Mouse (Mus musculus) left cerebral cortex, postnatal 4 days (tissue): ENCODE results near the gene Ndrg2. TPM values are rescaled to one million over a fixed set of nuclear protein-coding genes. Genes with fewer than 3 reads are reported as not detected.
"Not testable (repeated sequence)": the region's sequence is repeated elsewhere in the genome, so short reads cannot be mapped to it uniquely, and the experiment has no call there.

Experiments
- DNase-seq: peaks from one replicate; pipeline ENCODE4 v3.0.0-alpha.2; 2022
- intact Hi-C: fragments of 180-260 bp; cut with DNase I; formaldehyde crosslinking; loops from one replicate; pipeline ENCODE4 v1.15.1; 2025
- total RNA-seq, 2 experiments: library from RNA; stranded (reverse); gene quantifications; 2 replicates each; pipeline ENCODE4 v1.2.3; 2021

Ndrg2 gene
- 100 to 1,000 TPM; 172 to 173 TPM for total RNA-seq

DNA sequence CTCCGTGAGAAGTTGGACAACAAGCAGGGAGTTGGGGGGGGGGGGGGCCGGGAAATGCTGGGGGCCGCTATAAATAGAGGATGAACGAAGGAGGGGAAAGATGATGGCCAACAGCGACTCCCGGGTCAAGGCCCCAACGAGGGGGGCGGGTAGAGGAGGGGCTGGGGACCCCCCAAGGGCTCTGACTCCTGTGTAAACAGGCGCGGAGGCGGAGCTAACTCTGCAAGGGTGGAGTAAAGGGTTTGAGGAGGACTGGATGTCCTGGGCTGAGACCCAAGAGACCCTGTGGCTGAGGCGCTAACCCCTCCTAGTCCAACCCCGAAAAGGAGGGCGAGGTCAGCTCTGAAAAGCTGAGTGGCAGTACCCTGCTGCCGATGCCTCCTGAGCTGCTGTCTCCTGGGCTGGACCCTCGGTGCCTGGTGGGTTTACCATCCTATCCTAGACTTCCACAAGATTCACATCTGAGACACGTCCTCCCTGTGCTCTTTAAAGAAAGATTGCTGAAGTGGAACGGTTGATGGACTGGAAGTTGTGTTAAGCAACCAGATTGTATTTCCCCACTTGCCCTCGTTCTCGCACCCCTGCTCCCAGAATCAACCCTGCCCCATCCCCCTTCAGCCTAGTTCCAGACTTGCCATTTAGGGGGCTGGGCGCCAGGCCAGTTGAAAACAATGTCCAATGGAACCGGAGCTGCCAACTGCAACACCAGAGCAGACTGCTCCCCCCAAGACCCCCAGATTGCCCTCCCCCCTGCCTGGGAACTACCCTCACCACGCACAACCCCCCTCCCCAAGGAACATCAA is at the start of gene Ndrg2:
Gene Ndrg2 (minus strand): TSS at position 199 of the 803 bp plus-strand sequence.
- peak; percentile 88 for DNase-seq
- intact Hi-C loops, result no loop called here

GRCm38 (mm10) chr14:51960316-51960715 is 46.4 kb upstream of the Ndrg2 start:
- intact Hi-C loops, result no loop called here
- no peak for DNase-seq

DNA sequence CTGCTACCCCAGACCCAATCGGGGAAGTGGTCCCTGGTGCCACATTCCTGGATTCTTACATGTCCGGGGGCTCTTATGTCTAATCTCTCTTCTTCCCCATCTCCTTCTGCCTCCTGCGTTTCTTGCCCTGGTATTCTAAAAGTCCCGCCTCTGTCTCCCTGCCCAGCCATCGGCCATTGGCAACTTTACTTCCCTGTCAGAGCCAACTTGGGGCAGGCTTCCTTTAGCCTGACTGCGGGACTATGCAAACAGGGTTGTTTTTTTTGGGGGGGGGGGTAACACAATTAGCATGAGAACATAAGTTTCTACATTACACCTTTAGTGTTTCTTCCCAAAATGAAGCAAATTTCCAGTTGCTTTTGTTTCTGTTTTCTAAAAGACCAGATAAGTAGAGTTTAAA is 29.4 kb upstream of the Ndrg2 start:
- intact Hi-C loops, result no loop called here
- DNase-seq, result no peak

DNA sequence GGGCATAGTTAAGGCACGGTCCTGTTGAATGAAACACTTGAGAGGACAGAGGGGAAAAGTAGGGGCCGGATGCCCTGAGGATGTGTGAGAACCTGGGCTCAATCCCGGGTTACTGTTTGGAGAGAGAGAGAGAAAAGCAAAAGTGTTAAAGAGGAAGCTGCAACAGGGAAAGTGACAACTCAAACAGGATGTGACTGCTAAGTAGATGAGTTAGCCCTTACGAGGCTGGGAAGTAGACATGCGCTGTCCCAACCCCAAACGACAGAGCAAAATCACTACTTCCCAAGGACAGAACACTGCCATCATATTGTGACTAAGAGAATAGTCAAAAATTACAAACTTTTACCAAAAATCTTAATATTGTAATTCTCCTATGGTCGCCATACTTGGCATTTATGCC is 28.3 kb upstream of the Ndrg2 start:
- DNase-seq, result no peak
- intact Hi-C loops, result no loop called here

DNA sequence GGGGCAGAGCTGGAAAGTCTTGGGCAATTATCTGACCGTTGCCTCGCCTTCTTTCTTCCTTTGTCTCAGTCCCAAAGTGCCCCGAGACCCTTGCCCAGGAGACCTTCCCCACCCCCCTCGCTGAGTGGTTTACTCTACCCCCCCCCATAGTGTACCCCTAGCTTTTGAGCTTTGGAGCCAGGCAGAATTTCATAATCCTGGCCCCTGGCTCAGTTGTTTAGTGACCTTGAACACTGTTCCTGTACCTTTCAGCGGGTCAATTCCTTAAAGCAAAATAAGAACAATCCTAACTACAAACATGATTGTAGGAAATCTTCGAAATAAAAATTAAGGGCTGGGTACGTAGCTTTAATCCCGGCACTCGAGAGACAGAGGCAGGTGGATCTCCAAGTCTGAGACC is 27.6 kb upstream of the Ndrg2 start:
- DNase-seq, result no peak
- intact Hi-C loops, result no loop called here

DNA sequence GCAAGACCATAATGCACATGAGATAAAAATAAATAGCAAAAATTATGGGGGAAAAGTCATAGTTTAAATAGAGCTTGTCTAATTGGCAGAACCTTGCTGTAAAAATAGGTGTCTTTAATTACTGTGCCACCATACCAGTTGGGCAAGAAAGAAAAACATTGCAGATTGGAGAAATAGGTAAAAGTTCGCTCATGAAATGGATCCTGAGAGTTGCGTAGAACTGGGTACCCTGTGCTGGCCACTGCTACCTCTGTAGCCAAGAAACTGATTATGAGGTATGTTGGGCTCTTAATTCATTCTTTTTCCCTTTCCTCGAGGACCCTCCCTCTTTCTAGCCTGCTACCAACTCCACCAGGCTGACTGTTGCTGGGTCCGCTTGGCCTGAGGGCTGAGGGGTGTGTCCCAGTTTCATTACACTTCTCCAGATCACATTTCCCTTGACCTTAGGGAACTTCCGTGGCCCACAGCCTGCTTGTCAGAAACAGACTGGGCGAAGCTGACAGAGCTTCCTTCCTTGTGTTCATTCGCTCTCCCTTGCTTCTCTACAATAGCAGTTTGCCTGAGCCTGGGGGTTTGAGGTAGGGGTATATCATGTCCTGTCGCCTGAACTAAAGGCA is 27.1 kb upstream of the Ndrg2 start:
- intact Hi-C loops, result no loop called here
- no peak for DNase-seq

GRCm38 (mm10) chr14:51939005-51939404 is 25.0 kb upstream of the Ndrg2 start:
- DNase-seq, result no peak
- intact Hi-C loops, result loop anchor here (10.0 kb wide), 1 partner anchor 46 kb away; the partner anchor contains the start of gene Arhgef40

DNA sequence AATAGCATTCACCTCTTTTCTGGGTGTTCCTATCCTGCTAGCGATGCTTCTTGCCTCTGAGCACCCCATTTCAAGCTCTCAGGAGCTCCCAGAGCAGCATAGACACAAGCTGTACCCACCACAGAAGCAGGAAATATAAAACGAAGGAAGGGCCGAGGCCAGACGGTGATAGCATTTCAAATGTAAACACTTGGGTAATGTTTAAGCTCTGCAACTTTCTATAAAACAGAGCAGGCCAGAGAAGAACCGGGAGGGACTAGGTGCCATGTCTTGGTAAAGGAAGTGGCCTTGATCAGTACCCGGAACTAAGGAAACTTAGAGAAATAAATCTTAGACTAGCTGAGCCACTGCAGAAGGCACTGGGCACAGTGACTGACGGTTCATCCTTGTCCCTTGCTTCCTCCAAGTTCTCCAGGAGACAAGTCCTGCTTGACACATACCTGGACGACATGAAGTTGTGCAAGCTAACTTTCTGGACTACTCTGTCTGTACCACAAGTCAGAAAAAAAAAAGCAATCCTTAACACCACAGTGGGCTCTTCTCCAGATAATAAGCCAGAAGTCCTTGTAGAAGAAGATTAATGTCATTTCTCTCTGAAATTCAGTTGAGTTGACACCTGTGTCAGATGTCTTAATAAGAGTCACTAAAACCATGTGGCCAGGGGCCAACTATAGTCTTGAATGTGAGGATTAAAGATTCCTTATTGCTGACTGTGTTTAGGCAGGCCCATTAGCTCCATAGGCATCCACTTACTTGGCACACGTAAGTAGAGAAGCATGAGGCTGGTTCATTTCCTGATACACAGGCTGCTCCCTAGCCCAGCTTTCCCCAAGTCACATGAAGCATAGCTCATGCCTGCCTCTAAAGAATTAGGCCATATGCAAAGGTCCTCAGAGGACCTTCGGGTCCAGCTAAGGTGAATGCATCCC is 18.4 kb upstream of the Ndrg2 start:
- intact Hi-C loops, result loop anchor here (10.0 kb wide), 1 partner anchor 52 kb away; the partner anchor contains the start of gene Arhgef40
- DNase-seq, result no peak

- DNase-seq, result peak; percentile 66
- intact Hi-C loops, result loop anchor here (10.0 kb wide), 1 partner anchor 54 kb away; the partner anchor contains the start of gene Arhgef40
Measured at GRCm38 (mm10) chr14:51930824-51931223, 16.9 kb upstream of the Ndrg2 start.

GRCm38 (mm10) chr14:51929968-51930367 is 16.0 kb upstream of the Ndrg2 start:
- DNase-seq, result no peak
- intact Hi-C loops, result loop anchor here (10.0 kb wide), 1 partner anchor 55 kb away; the partner anchor contains the start of gene Arhgef40

GRCm38 (mm10) chr14:51929309-51929943 is 15.5 kb upstream of the Ndrg2 start:
- DNase-seq, result peak; percentile 54
- intact Hi-C loops, result no loop called here

- DNase-seq, intact Hi-C loops: not testable (repeated sequence)
Measured at GRCm38 (mm10) chr14:51926930-51927329, 13.0 kb upstream of the Ndrg2 start.

DNA sequence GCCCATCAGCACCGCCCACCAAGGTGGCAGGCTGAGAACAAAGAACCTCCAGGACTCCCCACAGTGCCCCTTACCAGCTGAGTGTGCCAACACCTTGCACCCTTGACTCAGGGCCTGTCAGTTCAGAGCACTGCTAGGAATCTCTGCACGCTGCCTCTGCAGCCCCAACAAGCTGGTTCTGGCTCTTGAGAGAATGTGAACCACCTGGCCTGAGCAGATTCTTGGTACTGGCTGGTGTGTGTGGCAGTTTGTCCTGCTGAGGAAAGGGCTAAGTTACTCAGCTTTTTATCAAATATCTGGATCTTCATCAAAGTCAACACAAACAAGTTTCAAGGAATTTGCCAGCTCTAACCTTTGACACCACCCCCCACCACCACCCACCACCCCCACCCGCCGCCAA is 9.5 kb upstream of the Ndrg2 start:
- intact Hi-C loops, result no loop called here
- DNase-seq, result no peak

DNA sequence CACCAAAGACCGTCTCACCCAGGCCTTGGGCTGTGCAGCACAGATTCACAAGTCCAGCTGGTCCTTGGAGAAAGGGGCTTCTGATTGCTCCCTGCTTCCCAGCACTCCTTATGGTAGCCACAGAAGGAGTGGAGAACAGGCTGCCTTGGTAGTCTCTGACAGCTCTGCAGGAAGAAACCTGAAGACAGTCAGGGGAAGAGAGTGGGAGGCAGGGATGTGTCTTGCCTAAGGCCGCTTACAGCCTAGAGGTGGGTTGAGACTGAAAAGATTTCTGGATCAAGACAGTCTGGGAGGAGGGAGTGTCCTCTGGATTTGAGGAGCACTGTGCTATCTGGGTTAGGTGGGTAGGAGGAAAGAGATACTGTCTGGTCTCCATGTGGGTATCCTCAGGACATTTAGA is 9.0 kb upstream of the Ndrg2 start:
- no peak for DNase-seq
- intact Hi-C loops, result no loop called here

DNA sequence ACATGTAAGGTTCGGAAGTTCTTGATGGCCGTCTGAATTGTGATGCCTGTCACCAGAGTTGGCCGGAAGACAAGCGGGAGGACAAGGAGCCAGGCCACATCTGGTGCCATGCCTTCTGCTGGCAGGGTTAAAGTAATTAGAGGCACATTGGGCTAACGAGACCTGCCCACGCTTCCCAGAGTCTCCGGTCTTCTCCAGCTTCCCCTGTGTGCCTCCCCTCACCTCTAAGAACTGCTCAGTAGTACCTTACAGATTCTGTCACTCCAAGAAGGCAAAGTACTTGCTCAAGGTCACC is 8.6 kb upstream of the Ndrg2 start, which contains the start of gene Rnase13:
Gene Rnase13 (minus strand): TSS at position 203 of the 295 bp plus-strand sequence.
- intact Hi-C loops, result no loop called here

DNA sequence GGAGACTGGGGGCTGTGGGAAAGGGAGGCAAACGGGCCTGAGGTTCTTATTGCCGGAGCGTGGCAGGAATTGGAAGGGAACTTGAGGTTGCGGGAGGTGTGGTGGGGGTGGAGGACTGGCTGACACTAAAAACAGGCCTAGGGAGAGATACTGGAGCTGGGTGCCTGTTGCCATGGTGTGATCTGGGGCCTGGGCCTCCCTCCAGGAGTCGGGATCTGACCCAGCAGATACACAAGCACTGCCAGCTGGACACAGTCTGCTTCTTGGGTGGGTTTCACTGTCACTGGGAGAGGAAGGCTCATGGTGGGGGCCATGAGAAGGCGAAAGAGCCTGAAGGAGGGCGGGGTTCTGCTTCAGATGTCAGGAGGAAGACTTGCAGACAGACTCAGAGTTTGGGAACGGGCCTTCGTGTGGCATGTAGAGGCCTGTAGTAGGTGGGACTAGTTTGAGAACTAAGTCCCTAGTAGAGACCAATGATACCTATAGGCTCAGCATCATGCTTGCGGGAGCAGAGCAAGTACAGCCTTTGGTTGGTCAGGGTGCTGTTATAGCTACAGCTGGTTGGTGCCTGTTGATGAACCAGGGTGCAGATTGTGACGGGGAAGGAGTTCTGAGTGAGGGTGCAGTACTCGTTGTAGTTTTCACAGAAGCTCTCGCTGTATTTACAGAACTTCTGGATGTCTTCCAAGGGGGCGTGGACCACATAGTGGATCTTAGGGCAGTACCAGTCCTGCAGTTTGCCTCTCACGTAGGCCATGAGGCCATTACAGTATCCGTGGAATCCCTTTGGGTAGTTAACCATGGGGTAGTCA is 8.0 kb upstream of the Ndrg2 start:
- intact Hi-C loops, result no loop called here

More for the DNA sequence above, 8.6 kb upstream of the Ndrg2 start, which contains the start of gene Rnase13:
- peak; percentile 60 for DNase-seq

DNA sequence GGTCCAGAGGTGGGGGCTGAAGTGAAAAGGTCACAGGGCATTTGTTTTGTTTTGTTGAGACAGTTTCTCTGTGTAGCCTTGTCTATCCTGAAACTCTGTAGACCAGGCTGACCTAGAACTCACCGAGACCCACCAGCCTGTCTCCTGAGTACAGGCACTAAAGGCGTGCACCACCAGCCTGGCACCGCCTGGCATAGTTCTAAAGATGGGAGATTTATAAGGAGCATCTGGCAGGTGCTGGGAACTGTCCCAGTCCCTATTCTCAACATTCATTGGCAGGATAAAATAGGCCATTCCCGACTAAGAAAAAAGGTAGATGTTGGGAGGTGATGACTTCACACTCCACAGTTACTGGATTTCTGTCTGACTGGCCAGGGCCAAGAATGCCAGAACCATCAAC is 5.0 kb upstream of the Ndrg2 start:
- intact Hi-C loops, result no loop called here
- no peak for DNase-seq

More for the DNA sequence above, 8.0 kb upstream of the Ndrg2 start:
- peak; percentile 74 for DNase-seq

GRCm38 (mm10) chr14:51918125-51918524 is 4.2 kb upstream of the Ndrg2 start, which contains the start of gene Tppp2:
Tppp2 (plus strand) TSS chr14:51918425.
- DNase-seq, result no peak

DNA sequence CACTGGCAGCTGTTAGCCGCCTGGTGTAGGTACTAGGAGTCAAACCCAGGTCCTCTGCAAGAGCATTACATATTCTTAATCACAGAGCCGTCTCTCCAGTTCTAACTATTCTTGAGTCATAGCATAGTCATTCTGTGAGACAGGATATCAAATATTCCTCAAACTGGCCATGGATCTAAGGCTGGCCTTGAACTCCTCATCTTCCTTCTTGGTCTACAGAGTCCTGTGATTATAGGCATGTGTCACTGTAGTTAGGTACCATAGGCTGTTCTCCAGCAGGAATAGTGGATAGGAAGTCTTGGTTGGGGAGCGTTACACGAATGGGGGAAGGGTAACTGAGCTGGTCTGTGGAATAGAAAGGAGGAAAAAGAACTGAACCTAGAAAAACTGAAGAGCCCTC is 2.6 kb upstream of the Ndrg2 start:
- intact Hi-C loops, result no loop called here
- DNase-seq, result no peak

More at GRCm38 (mm10) chr14:51918125-51918524, 4.2 kb upstream of the Ndrg2 start, which contains the start of gene Tppp2:
- intact Hi-C loops, result no loop called here
